Mouse (Mus musculus): ENCODE measurements around the gene Hoxb9.
A peak's percentile ranks its signal among the peaks of the same experiment; 100 is the strongest.

GRCm38 (mm10) chr11:96234906-96235305 lies 36.4 kb upstream of the Hoxb9 start:
- TF ChIP-seq CTCF (IDR thresholded peaks at IDR 0.05; ENCODE audit: borderline replicate concordance, extremely low read depth, insufficient read depth, insufficient read length), result peak; percentile 87
- TF ChIP-seq POLR2A (IDR thresholded peaks at IDR 0.05; ENCODE audit: borderline replicate concordance, extremely low read depth, insufficient read depth, insufficient read length, poor library complexity, severe bottlenecking), result no peak
